Mouse (Mus musculus) brain, adult 10 weeks (tissue): ENCODE results near the gene AY358078. TPM values are rescaled to one million over a fixed set of nuclear protein-coding genes. Genes with fewer than 3 reads are reported as not detected.

Source experiments
- polyA plus RNA-seq: library from polyadenylated mRNA; stranded (reverse); fragments of 350-450 nt; fragmentation: Illumina TruSeq; extraction: RNeasy Lipid Tissue Mini Kit (QIAGEN cat#74804); gene quantifications from one replicate; pipeline ENCODE4 v1.2.3, GENCODE M21; 2015; ENCODE audit warnings: low read depth, low replicate concordance

The AY358078 gene
- polyA plus RNA-seq = not detected

GRCm38 (mm10) chr14:51799746-51800145, at the start of gene AY358078:
Gene AY358078 (plus strand): TSS chr14:51800046.

GRCm38 (mm10) chr14:51773490-51773889, 26.4 kb upstream of the AY358078 start, which contains the start of gene Ang4:
Gene Ang4 (minus strand): TSS chr14:51773590.

GRCm38 (mm10) chr14:51853399-51853798, 53.6 kb downstream of the AY358078 start, which contains the start of gene Ear6:
Gene Ear6 (plus strand): TSS chr14:51853699.

Other genes starting within 250 kb of the AY358078 start
- not detected for gene Gm5622, start 247.3 kb upstream of the AY358078 start, polyA plus RNA-seq
- not detected for gene Gm17175, start 226.0 kb upstream of the AY358078 start, polyA plus RNA-seq
- not detected for gene Gm17174, start 207.9 kb upstream of the AY358078 start, polyA plus RNA-seq
- not detected for gene Gm17078, start 188.7 kb upstream of the AY358078 start, polyA plus RNA-seq
- not detected for gene Gm4181, start 164.4 kb upstream of the AY358078 start, polyA plus RNA-seq
- not detected for gene Gm17079, start 104.6 kb upstream of the AY358078 start, polyA plus RNA-seq
- gene Gm5800, start 82.9 kb upstream of the AY358078 start, polyA plus RNA-seq = not detected
- gene Ang4, start 26.5 kb upstream of the AY358078 start, polyA plus RNA-seq = not detected
- not detected for gene Ear6, start 53.7 kb downstream of the AY358078 start, polyA plus RNA-seq
- 24.8 TPM for gene Mettl17, start 84.8 kb downstream of the AY358078 start, polyA plus RNA-seq
- 8.1 TPM for gene Slc39a2, start 92.8 kb downstream of the AY358078 start, polyA plus RNA-seq
- gene Ndrg2, start 114.1 kb downstream of the AY358078 start, polyA plus RNA-seq = 1,154 TPM
- gene Tppp2, start 118.4 kb downstream of the AY358078 start, polyA plus RNA-seq = not detected
- gene Rnase13, start 122.7 kb downstream of the AY358078 start, polyA plus RNA-seq = not detected
- 33.4 TPM for gene Arhgef40, start 184.7 kb downstream of the AY358078 start, polyA plus RNA-seq
- gene Tmem253, start 215.6 kb downstream of the AY358078 start, polyA plus RNA-seq = not detected
- gene Zfp219, start 220.7 kb downstream of the AY358078 start, polyA plus RNA-seq = 31.0 TPM
- not detected for gene Olfr221, start 242.4 kb downstream of the AY358078 start, polyA plus RNA-seq